Mouse (Mus musculus) heart, embryonic 15.5 days (tissue): ENCODE measurements at regions not wholly inside any gene's neighbourhood (a gene's known extent, or its start where the extent isn't known, plus 50 kb on each side); places are given as distances from the start of the nearest gene placed in this dataset.
A peak's percentile ranks its signal among the peaks of the same experiment; 100 is the strongest.

Source experiments
- ATAC-seq: fragments of 200-750 bp; cut with Nextera tagmentation; replicated peaks from 2 replicates; pipeline ENCODE4 v1.8.0; 2017; ENCODE audit warnings: low read depth, moderate TSS enrichment; ENCODE audit not compliant: insufficient number of reproducible peaks, insufficient read depth, low FRiP score
- H3K27ac ChIP-seq: fragments of 300-500 bp; sonication (generic); 2 replicates; pipeline ENCODE4 v1.5.1; 2015; ENCODE audit warnings: mild to moderate bottlenecking, inconsistent platforms
- H3K27me3 ChIP-seq: fragments of 300-500 bp; sonication (generic); 2 replicates; pipeline ENCODE4 v1.6.1; 2015; ENCODE audit warnings: inconsistent platforms
- H3K36me3 ChIP-seq: fragments of 300-500 bp; sonication (generic); 2 replicates; pipeline ENCODE4 v1.6.1; 2015; ENCODE audit warnings: mild to moderate bottlenecking, inconsistent platforms
- H3K4me1 ChIP-seq: fragments of 300-500 bp; sonication (generic); replicated peaks from 2 replicates; pipeline ENCODE4 v1.6.1; 2015; ENCODE audit warnings: inconsistent platforms
- H3K4me2 ChIP-seq: fragments of 300-500 bp; sonication (generic); 2 replicates; pipeline ENCODE4 v1.6.1; 2015; ENCODE audit warnings: inconsistent platforms, mild to moderate bottlenecking, moderate library complexity
- H3K4me3 ChIP-seq: fragments of 300-500 bp; sonication (generic); 2 replicates; pipeline ENCODE4 v1.5.1; 2015; ENCODE audit warnings: mild to moderate bottlenecking, inconsistent platforms
- H3K9ac ChIP-seq: fragments of 300-500 bp; sonication (generic); 2 replicates; pipeline ENCODE4 v1.6.1; 2015; ENCODE audit warnings: mild to moderate bottlenecking, inconsistent platforms
- H3K9me3 ChIP-seq: fragments of 300-500 bp; sonication (generic); replicated peaks from 2 replicates; pipeline ENCODE4 v1.6.1; 2016; ENCODE audit warnings: inconsistent platforms
- WGBS: fragments of 180-500 bp; shearing (Covaris S2); methylation state at CpG from one replicate; pipeline ENCODE4 v1.1.7; 2015; ENCODE audit warnings: mixed read lengths; 5-methylcytosine and 5-hydroxymethylcytosine counted together

DNA sequence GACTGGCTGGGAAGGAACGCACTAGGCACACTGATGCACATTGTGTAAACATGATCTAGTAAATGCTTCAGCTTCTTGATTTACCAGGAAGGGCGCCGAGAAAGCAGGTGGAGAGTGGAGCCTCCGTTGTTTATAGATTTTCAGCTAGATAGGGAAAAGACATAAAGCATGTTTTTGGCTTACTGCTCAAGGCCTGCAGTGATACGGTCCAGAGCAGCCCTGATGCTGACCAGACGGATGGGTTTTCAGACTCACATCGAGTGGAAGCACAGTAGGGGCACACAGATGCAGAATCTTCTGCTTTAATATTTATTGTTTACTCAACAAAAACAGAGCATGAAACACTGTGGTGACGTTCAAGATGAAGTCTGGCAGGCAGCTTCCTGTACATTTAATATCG, 331.3 kb upstream of the Gm5148 start:
- Histone ChIP-seq H3K4me2 (no peak overlapping the region), H3K9ac (no peak overlapping the region), H3K4me1 (no peaks in the 10 kb centered on the region), H3K4me3 (no peak overlapping the region), H3K27ac (no peak overlapping the region), H3K36me3 (no peaks in the 10 kb centered on the region), H3K27me3 (no peaks in the 10 kb centered on the region), H3K9me3 (no peaks in the 10 kb centered on the region)
- WGBS = 67% methylated on average over 9 of the region's 9 CpGs
- ATAC-seq = no peak

DNA sequence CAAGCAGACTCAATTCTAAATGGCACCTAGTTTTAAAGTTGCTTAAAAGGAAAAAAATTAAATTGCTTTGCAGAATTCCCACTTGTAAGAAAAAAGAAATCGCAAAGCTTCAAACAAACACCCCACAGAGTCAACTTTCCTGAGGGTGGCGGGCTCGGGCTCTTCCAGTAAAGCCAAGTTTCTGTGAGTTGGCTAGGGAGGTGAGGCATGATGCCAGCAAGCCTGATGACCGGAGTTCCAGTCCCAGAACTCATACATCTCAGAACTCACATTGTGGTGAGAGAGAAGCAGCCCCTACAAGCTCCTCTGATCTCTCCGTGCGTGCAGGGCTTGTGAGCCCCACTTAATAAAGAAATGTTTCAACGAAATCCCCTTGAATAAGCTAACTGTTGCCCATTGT, 328.7 kb upstream of the Gm5148 start:
- 83% methylated on average over 7 of the region's 7 CpGs for whole genome bisulfite sequencing
- Histone ChIP-seq H3K9ac (no peak overlapping the region), H3K4me2 (no peak overlapping the region), H3K27ac (no peak overlapping the region), H3K4me3 (no peak overlapping the region), H3K36me3 (no peaks in the 10 kb centered on the region), H3K4me1 (peaks cover 15% of the 10 kb centered on the region), H3K27me3 (no peaks in the 10 kb centered on the region), H3K9me3 (no peaks in the 10 kb centered on the region)
- ATAC-seq = no peak

DNA sequence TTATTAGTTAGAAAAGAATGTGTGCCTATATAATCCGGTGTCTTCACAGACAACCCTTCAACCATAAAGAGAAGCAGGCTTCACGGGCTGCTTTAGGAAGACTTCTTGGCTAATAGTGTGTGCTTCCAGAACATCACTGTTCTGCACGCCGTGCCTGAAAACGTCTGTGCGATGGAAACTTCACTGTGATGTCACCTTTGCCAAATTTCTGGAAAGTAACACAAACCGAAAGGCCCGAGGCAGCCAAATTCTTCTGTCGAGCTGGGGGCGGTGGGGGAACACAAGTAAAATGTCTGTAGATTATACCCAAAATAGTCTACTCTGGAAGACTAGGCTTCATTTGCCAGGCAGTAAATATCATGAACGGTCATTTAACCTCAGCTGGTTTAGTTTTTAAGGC, 327.5 kb upstream of the Gm5148 start:
- peaks cover 15% of the 10 kb centered on the region for H3K4me1 ChIP-seq
- H3K27me3 ChIP-seq = 0 out of 2 replicates have a peak, but pooled peaks cover under 1% of the 10 kb centered on the region
- H3K4me3 ChIP-seq = no peak overlapping the region
- WGBS = 76% methylated on average over 11 of the region's 11 CpGs
- no peak for ATAC-seq
- no peaks in the 10 kb centered on the region for H3K36me3 ChIP-seq
- no peak overlapping the region for H3K4me2 ChIP-seq
- no peak overlapping the region for H3K27ac ChIP-seq
- no peak overlapping the region for H3K9ac ChIP-seq
- H3K9me3 ChIP-seq = no peaks in the 10 kb centered on the region

DNA sequence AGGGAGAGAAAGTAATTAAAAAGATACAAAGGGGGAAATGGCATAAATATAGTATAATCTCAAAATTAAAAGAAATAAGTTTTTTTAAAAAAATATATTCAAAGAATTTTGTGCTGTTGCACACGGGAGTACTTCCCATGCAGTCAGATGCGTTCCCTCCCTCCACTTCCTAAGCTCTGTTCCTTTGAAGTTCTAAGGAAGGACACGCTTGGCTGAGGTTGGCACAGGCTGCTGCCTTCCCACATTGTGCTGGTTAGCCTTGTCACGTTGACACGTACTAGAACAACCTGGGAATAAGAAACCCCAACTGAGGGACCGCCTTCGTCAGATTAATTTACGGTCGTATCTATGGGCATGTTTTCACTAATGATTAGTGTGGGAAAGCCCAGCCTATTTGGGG, 326.6 kb upstream of the Gm5148 start:
- Histone ChIP-seq H3K27me3 (0 out of 2 replicates have a peak, but pooled peaks cover 2% of the 10 kb centered on the region), H3K9ac (no peak overlapping the region), H3K4me2 (no peak overlapping the region), H3K27ac (no peak overlapping the region), H3K4me1 (peaks cover 15% of the 10 kb centered on the region), H3K36me3 (no peaks in the 10 kb centered on the region), H3K9me3 (no peaks in the 10 kb centered on the region), H3K4me3 (no peak overlapping the region)
- WGBS = 74% methylated on average over 9 of the region's 9 CpGs
- ATAC-seq = no peak

DNA sequence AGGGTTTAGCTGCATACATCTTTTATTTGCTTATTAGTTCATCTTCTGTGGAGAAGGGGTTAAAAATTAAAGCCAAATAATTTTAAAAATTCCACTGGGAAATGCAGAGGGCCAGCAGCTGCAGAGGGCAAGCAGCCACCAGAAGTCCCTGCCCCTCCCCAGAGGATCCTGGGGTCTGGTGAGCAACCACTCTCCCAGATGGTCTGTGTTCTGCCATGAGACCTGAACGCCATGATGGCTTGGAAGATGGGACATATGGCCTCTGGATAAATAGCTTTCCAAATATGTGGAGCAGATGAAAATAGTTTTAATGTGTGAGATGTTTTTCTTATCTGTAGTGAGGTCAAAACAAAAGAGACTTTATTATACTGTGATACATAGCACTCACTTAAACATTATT, 326.1 kb upstream of the Gm5148 start:
- Histone ChIP-seq H3K27me3 (0 out of 2 replicates have a peak, but pooled peaks cover 2% of the 10 kb centered on the region), H3K4me1 (peaks cover 17% of the 10 kb centered on the region), H3K27ac (no peak overlapping the region), H3K4me2 (no peak overlapping the region), H3K9ac (no peak overlapping the region), H3K9me3 (no peaks in the 10 kb centered on the region), H3K4me3 (no peak overlapping the region), H3K36me3 (no peaks in the 10 kb centered on the region)
- no peak for ATAC-seq
- WGBS = 61% methylated on average over 1 of the region's 1 CpGs

DNA sequence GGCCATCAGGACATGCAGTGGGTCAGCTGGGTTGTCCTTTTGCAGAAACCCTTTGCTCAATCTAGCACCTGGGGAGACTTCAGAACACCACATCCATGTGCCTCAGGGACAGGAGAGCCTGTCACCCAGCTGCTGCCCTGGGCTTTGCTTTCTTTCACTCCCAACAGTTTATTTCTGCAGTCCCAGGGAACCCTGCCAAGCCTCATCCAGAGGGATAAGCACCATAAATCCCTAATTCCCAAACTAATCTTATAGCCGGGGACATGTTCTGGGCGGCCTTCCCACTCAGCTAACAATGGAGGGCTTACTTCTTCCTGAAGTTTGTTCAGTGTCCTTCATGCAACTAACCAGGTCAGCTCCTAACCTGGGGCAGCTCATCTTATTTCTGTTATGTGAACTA, 325.0 kb upstream of the Gm5148 start:
- Histone ChIP-seq H3K4me2 (no peak overlapping the region), H3K27me3 (0 out of 2 replicates have a peak, but pooled peaks cover 2% of the 10 kb centered on the region), H3K9me3 (no peaks in the 10 kb centered on the region), H3K9ac (no peak overlapping the region), H3K36me3 (no peaks in the 10 kb centered on the region), H3K4me3 (no peak overlapping the region), H3K27ac (peak overlapping the region; percentile 55), H3K4me1 (peaks cover 17% of the 10 kb centered on the region)
- peak; percentile 51; the same call in 1 of the 2 replicates for ATAC-seq
- 45% methylated on average over 2 of the region's 2 CpGs for WGBS

DNA sequence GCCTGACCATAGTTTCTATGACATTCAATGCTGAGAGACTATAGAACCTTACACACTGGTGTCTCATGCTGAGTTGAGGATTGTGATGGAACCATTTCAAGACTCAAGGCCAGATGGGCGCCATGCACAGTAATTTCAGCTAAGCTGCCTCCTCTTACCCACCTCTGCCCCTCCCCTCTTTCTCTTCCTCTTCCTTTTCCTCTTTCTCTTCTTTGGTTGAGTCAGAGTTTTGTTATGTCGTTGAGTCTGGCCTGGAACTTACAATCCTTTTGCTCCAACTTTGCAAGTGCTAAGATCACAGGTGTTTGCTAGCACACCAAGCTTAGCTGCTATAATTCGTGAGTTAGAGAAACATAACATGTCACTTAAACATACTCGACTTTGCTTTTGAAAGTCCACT, 323.2 kb upstream of the Gm5148 start:
- no peak overlapping the region for H3K4me3 ChIP-seq
- no peak overlapping the region for H3K9ac ChIP-seq
- H3K27me3 ChIP-seq = 0 out of 2 replicates have a peak, but pooled peaks cover 2% of the 10 kb centered on the region
- H3K36me3 ChIP-seq = no peaks in the 10 kb centered on the region
- H3K27ac ChIP-seq = no peak overlapping the region
- H3K4me2 ChIP-seq = no peak overlapping the region
- 69% methylated on average over 4 of the region's 4 CpGs for WGBS
- ATAC-seq = no peak
- peaks cover 26% of the 10 kb centered on the region for H3K4me1 ChIP-seq
- no peaks in the 10 kb centered on the region for H3K9me3 ChIP-seq

DNA sequence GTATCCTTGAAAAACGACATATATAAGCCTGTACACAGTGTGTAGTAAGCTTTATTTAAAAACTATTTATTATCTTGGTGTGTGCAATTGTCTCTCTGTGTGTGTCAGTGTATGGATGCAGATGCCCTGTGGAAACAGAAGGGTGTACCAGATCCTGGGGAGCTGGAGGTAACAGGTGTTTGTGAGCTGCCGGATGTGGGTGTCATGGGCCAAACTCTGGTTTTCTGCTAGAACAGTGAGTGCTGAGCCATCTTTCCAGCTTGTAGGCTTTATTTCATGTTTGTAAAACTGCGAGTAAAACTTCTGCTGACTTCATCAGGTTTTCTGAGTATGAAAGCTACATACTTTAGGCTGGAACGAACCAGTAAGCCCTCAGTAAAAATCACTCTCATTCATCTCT, 322.3 kb upstream of the Gm5148 start:
- Histone ChIP-seq H3K27me3 (0 out of 2 replicates have a peak, but pooled peaks cover 2% of the 10 kb centered on the region), H3K9me3 (no peaks in the 10 kb centered on the region), H3K36me3 (no peaks in the 10 kb centered on the region), H3K27ac (no peak overlapping the region), H3K9ac (no peak overlapping the region), H3K4me3 (no peak overlapping the region), H3K4me2 (no peak overlapping the region), H3K4me1 (peaks cover 27% of the 10 kb centered on the region)
- no peak for ATAC-seq
- 73% methylated on average over 4 of the region's 4 CpGs for WGBS

DNA sequence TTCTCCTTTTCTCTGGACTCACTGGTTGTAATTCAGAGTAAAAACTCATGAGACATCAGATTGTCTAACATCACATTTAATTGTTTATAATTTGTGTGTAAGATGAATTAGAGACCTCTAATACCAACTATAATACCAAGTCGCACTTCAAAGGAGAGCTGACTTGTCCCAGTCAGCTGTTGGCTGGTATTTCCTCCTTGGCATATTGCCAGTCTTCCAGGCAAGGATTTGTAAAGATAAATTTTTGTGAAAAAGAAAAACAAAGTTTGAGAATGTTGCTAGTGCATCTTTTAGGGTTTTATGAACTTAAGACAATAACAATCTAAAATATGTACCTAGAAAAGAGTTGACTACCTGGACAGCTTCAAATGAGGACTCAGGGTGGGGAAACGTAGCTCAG, 321.7 kb upstream of the Gm5148 start:
- Histone ChIP-seq H3K36me3 (no peaks in the 10 kb centered on the region), H3K4me3 (no peak overlapping the region), H3K27me3 (0 out of 2 replicates have a peak, but pooled peaks cover 2% of the 10 kb centered on the region), H3K27ac (no peak overlapping the region), H3K4me1 (peaks cover 27% of the 10 kb centered on the region), H3K9me3 (no peaks in the 10 kb centered on the region), H3K4me2 (no peak overlapping the region), H3K9ac (no peak overlapping the region)
- WGBS = 69% methylated on average over 2 of the region's 2 CpGs
- ATAC-seq = no peak

DNA sequence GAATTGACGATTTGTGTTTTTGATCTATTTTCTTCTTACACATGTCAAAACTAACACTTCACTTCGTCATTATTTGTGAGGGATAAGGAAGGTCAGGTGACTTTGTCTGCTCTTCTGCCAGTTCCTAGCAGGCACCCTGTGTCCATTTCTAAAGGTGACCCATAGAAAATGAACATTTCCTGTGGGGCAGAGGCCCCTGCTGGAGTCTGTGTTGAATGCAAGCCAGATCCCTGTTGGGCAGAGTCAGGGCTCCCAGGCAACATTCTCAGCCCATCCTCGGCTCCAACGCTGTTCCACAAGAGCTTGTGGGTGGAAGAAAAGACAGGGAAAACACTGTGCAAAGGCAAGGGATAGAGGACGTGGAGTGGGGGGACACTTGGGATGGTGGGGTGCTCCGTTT, 321.2 kb upstream of the Gm5148 start:
- 46% methylated on average over 6 of the region's 6 CpGs for WGBS
- Histone ChIP-seq H3K4me1 (peaks cover 27% of the 10 kb centered on the region), H3K9ac (no peak overlapping the region), H3K9me3 (no peaks in the 10 kb centered on the region), H3K4me2 (no peak overlapping the region), H3K4me3 (no peak overlapping the region), H3K27ac (no peak overlapping the region), H3K27me3 (0 out of 2 replicates have a peak, but pooled peaks cover 2% of the 10 kb centered on the region), H3K36me3 (no peaks in the 10 kb centered on the region)
- ATAC-seq = no peak

DNA sequence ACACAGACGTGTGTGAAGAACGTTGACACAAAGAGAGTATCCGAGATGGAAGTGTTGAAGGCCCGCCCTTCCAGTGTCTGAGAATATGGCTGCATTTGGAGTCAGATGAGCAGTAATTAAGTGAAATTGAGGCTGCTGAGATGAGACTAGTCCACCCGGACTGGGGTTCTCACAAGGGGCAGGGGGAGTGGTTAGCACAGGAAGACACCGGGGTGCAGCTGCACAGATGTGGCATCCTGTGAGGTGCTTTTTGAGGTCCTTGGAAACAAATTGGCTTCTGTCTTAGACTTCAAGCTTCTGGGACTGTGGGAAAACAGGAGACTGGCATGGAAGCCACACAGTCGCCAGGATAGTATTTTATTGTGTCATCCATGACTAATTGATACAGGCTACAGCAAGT, 320.0 kb upstream of the Gm5148 start:
- 0 out of 2 replicates have a peak, but pooled peaks cover 2% of the 10 kb centered on the region for H3K27me3 ChIP-seq
- H3K4me1 ChIP-seq = peaks cover 20% of the 10 kb centered on the region
- no peak overlapping the region for H3K4me2 ChIP-seq
- WGBS = 76% methylated on average over 7 of the region's 7 CpGs
- H3K9ac ChIP-seq = no peak overlapping the region
- no peaks in the 10 kb centered on the region for H3K9me3 ChIP-seq
- no peak overlapping the region for H3K27ac ChIP-seq
- no peaks in the 10 kb centered on the region for H3K36me3 ChIP-seq
- no peak overlapping the region for H3K4me3 ChIP-seq
- no peak for ATAC-seq

DNA sequence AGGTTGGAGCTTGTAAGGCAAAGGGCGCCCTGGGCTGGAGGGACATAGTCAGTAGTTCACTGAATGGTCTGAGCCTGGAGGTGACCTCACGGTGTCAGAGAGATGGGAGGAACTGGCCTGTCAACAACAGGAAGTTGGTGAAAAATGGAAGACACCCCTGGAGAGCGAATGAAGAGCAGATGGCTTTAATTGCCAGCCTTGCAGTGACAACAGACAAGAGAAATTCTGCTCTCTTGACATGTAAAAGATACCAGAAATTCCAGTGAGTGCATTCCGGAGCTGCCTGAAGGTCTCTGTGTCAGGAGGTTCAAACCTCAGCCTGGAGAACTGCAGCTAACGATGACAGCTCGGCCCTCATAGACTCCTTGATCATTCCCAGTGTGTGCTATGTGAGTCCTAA, 318.3 kb upstream of the Gm5148 start:
- H3K36me3 ChIP-seq = no peaks in the 10 kb centered on the region
- peaks cover 13% of the 10 kb centered on the region for H3K4me1 ChIP-seq
- no peak overlapping the region for H3K27ac ChIP-seq
- H3K9ac ChIP-seq = no peak overlapping the region
- H3K4me2 ChIP-seq = no peak overlapping the region
- no peak overlapping the region for H3K4me3 ChIP-seq
- peak; percentile 62; the same call in 1 of the 2 replicates for ATAC-seq
- no peaks in the 10 kb centered on the region for H3K9me3 ChIP-seq
- 0 out of 2 replicates have a peak, but pooled peaks cover 2% of the 10 kb centered on the region for H3K27me3 ChIP-seq
- 18% methylated on average over 6 of the region's 6 CpGs for WGBS
